Mouse (Mus musculus): ENCODE data around the gene Twf1. TPM values are rescaled to one million over a fixed set of nuclear protein-coding genes. Genes with fewer than 3 reads are reported as not detected.

Twf1 gene
- total RNA-seq, 2 experiments from 2014 or later, result 20.0 to 23.6 TPM

Other genes with a start within 250 kb of the Twf1 start
- gene Adamts20, start 124.5 kb downstream of the Twf1 start, total RNA-seq (2021), result 10 to 100 TPM; 25.3 to 28.8 TPM
- gene Pus7l, start 46.3 kb downstream of the Twf1 start, total RNA-seq (2021), result 1 to 10 TPM; 2.0 to 2.1 TPM
- gene Irak4, start 46.2 kb downstream of the Twf1 start, total RNA-seq (2021), result 1 to 10 TPM; 3.4 to 5.3 TPM
- 10 to 100 TPM; 30.8 to 31.1 TPM for gene Tmem117, start 39.3 kb upstream of the Twf1 start, total RNA-seq (2021)